Mouse (Mus musculus): ENCODE data around the gene Plvap. TPM values are rescaled to one million over a fixed set of nuclear protein-coding genes. Genes with fewer than 3 reads are reported as not detected.

Gene Plvap
- polyA plus RNA-seq, 1 experiment from 2014 or later, result 59.4 TPM

- Histone ChIP-seq H3K4me3 (no peak overlapping the region), H3K4me2 (replicated peaks) (no peak overlapping the region), H3K9me3 (no peaks in the 10 kb centered on the region), H3K27me3 (no peaks in the 10 kb centered on the region), H3K36me3 (peaks cover 54% of the 10 kb centered on the region), H3K4me1 (peaks cover 21% of the 10 kb centered on the region), H3K9ac (no peak overlapping the region), H3K27ac (no peak overlapping the region)
- ATAC-seq (ENCODE audit: low FRiP score, low read depth), result no peak
- 85% methylated on average over 20 of the region's 20 CpGs for WGBS
These were observed 53.8 kb downstream of the Plvap start for GRCm38 (mm10) chr8:71457659-71458270.

GRCm38 (mm10) chr8:71456906-71457305 lies 54.6 kb downstream of the Plvap start:
- ATAC-seq (ENCODE audit: low FRiP score, low read depth), result peak; percentile 15; the same call in 1 of the 2 replicates
- Histone ChIP-seq H3K4me2 (replicated peaks) (no peak overlapping the region), H3K27ac (no peak overlapping the region), H3K27me3 (no peaks in the 10 kb centered on the region), H3K4me1 (peaks cover 12% of the 10 kb centered on the region), H3K9ac (no peak overlapping the region), H3K36me3 (peaks cover 54% of the 10 kb centered on the region), H3K9me3 (no peaks in the 10 kb centered on the region), H3K4me3 (no peak overlapping the region)
- WGBS, result 34% methylated on average over 22 of the region's 22 CpGs

DNA sequence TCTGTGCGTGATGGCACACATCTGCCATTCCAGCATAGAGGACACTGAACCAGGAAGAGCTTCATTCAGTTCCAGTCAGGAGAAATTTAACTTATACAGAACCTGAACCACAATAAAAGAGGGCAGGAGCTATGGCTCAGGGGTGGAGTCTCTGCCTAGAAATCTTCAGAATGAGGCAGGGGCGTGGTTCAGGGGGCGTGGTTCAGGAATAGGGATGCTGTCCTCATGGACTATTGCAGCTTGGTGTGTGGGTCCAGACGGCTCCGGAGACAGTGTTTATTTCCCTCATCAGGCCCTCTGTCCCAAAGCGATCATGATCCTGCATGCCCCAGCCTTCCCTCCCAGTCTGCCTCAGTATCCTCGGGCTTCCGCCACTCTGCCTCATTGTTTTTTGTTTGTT lies 56.9 kb downstream of the Plvap start:
- Histone ChIP-seq H3K9me3 (no peaks in the 10 kb centered on the region), H3K27ac (no peak overlapping the region), H3K4me3 (no peak overlapping the region), H3K27me3 (no peaks in the 10 kb centered on the region), H3K36me3 (peaks cover 35% of the 10 kb centered on the region), H3K4me1 (peaks cover 7% of the 10 kb centered on the region; the same call in 1 of the 2 replicates), H3K4me2 (replicated peaks) (no peak overlapping the region), H3K9ac (no peak overlapping the region)
- 71% methylated on average over 8 of the region's 8 CpGs for WGBS
- no peak for ATAC-seq (ENCODE audit: low FRiP score, low read depth)

- 0 out of 2 replicates have a peak, but pooled peaks cover 5% of the 10 kb centered on the region for H3K4me1 ChIP-seq
- H3K27me3 ChIP-seq, result no peaks in the 10 kb centered on the region
- H3K4me3 ChIP-seq, result no peak overlapping the region
- WGBS, result 85% methylated on average over 2 of the region's 2 CpGs
- no peaks in the 10 kb centered on the region for H3K9me3 ChIP-seq
- H3K4me2 ChIP-seq (replicated peaks), result no peak overlapping the region
- H3K9ac ChIP-seq, result no peak overlapping the region
- peaks cover 15% of the 10 kb centered on the region for H3K36me3 ChIP-seq
- H3K27ac ChIP-seq, result no peak overlapping the region
- ATAC-seq (ENCODE audit: low FRiP score, low read depth), result 0 out of 2 replicates have a peak, but pooled peaks have one; percentile 58
These were observed 58.9 kb downstream of the Plvap start for GRCm38 (mm10) chr8:71452669-71453068.

DNA sequence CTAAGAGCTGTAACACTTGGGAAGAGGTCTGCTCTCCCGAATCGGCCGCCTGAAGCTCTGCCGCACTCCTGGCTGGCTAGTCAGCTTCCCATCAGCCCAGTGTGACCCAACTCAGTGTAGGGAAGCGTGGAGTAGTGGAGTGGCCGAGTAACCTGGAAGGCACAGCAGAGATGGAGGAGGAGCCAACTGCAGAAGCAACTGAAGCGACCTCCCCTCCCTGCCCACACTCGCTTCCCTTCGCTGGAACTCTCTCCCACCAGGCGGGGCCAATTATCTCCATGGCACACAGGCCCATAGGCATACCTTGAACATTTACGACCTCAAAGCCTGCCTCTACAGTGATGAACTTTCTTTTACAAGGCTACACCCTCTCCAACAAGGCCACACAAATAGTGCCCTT lies 59.8 kb downstream of the Plvap start:
- Histone ChIP-seq H3K4me1 (0 out of 2 replicates have a peak, but pooled peaks cover 5% of the 10 kb centered on the region), H3K4me2 (replicated peaks) (no peak overlapping the region), H3K27ac (no peak overlapping the region), H3K4me3 (no peak overlapping the region), H3K27me3 (no peaks in the 10 kb centered on the region), H3K36me3 (peaks cover 7% of the 10 kb centered on the region), H3K9me3 (no peaks in the 10 kb centered on the region), H3K9ac (no peak overlapping the region)
- 31% methylated on average over 11 of the region's 11 CpGs for WGBS
- ATAC-seq (ENCODE audit: low FRiP score, low read depth), result no peak

DNA sequence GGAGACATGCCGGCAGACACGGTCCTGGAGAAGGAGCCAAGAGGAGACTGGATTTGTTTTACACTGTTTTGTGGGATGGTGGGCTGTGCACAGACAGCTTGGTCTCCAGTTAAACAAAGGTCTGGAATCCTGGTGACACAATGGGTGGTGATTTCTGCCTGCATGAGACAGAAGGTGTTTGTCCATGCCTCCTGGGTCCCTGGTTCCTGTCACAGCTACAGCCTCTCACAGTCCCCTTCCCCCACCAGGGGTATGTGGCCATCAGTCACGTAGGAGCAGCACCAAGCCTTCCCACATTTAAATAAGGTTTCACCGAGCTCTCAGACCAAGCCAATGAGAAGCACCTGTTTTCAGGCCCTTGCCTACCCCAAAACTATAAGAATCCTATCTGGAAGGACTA lies 60.2 kb downstream of the Plvap start:
- Histone ChIP-seq H3K27me3 (no peaks in the 10 kb centered on the region), H3K36me3 (peaks cover 2% of the 10 kb centered on the region; the same call in 1 of the 2 replicates), H3K9ac (no peak overlapping the region), H3K9me3 (no peaks in the 10 kb centered on the region), H3K4me2 (replicated peaks) (no peak overlapping the region), H3K27ac (no peak overlapping the region), H3K4me3 (no peak overlapping the region), H3K4me1 (0 out of 2 replicates have a peak, but pooled peaks cover 5% of the 10 kb centered on the region)
- ATAC-seq (ENCODE audit: low FRiP score, low read depth), result no peak
- WGBS, result 58% methylated on average over 4 of the region's 4 CpGs

Other genes starting within 250 kb of the Plvap start
- 24.9 and 27.2 TPM in 2 replicates for gene Myo9b, start 239.0 kb downstream of the Plvap start, polyA plus RNA-seq (2015; fragmentation: Nextera tagmentation; extraction: Ambion mirVana)
- 58.2 and 58.3 TPM in 2 replicates for gene Haus8, start 238.8 kb downstream of the Plvap start, polyA plus RNA-seq (2015; fragmentation: Nextera tagmentation; extraction: Ambion mirVana)
- gene Use1, start 144.9 kb downstream of the Plvap start, polyA plus RNA-seq (2015; fragmentation: Nextera tagmentation; extraction: Ambion mirVana), result 108 and 110 TPM in 2 replicates
- 3.1 and 4.1 TPM in 2 replicates for gene Ocel1, start 140.5 kb downstream of the Plvap start, polyA plus RNA-seq (2015; fragmentation: Nextera tagmentation; extraction: Ambion mirVana)
- 38.2 and 43.7 TPM in 2 replicates for gene Nr2f6, start 129.8 kb downstream of the Plvap start, polyA plus RNA-seq (2015; fragmentation: Nextera tagmentation; extraction: Ambion mirVana)
- 8.1 and 8.2 TPM in 2 replicates for gene Ushbp1, start 116.0 kb downstream of the Plvap start, polyA plus RNA-seq (2015; fragmentation: Nextera tagmentation; extraction: Ambion mirVana)
- 93.1 and 99.7 TPM in 2 replicates for gene Babam1, start 114.9 kb downstream of the Plvap start, polyA plus RNA-seq (2015; fragmentation: Nextera tagmentation; extraction: Ambion mirVana)
- 40.7 and 41.9 TPM in 2 replicates for gene Ankle1, start 105.7 kb downstream of the Plvap start, polyA plus RNA-seq (2015; fragmentation: Nextera tagmentation; extraction: Ambion mirVana)
- 75.2 and 75.7 TPM in 2 replicates for gene Abhd8, start 48.1 kb downstream of the Plvap start, polyA plus RNA-seq (2015; fragmentation: Nextera tagmentation; extraction: Ambion mirVana)
- 151 and 152 TPM in 2 replicates for gene Mrpl34, start 46.8 kb downstream of the Plvap start, polyA plus RNA-seq (2015; fragmentation: Nextera tagmentation; extraction: Ambion mirVana)
- gene Dda1, start 42.6 kb downstream of the Plvap start, polyA plus RNA-seq (2015; fragmentation: Nextera tagmentation; extraction: Ambion mirVana), result 98.8 and 105 TPM in 2 replicates
- 1.5 and 1.7 TPM in 2 replicates for gene Ano8, start 25.8 kb downstream of the Plvap start, polyA plus RNA-seq (2015; fragmentation: Nextera tagmentation; extraction: Ambion mirVana)
- gene Gtpbp3, start 23.6 kb downstream of the Plvap start, polyA plus RNA-seq (2015; fragmentation: Nextera tagmentation; extraction: Ambion mirVana), result 23.6 and 25.0 TPM in 2 replicates
- 0.41 and 0.78 TPM in 2 replicates for gene Ccdc194, start 14.0 kb upstream of the Plvap start, polyA plus RNA-seq (2015; fragmentation: Nextera tagmentation; extraction: Ambion mirVana)
- gene Bst2, start 25.7 kb upstream of the Plvap start, polyA plus RNA-seq (2015; fragmentation: Nextera tagmentation; extraction: Ambion mirVana), result 21.0 and 22.3 TPM in 2 replicates
- gene Mvb12a, start 31.2 kb upstream of the Plvap start, polyA plus RNA-seq (2015; fragmentation: Nextera tagmentation; extraction: Ambion mirVana), result 80.7 and 83.6 TPM in 2 replicates
- 0.27 and 0.64 TPM in 2 replicates for gene Tmem221, start 47.1 kb upstream of the Plvap start, polyA plus RNA-seq (2015; fragmentation: Nextera tagmentation; extraction: Ambion mirVana)
- not detected in 2 replicates for gene Nxnl1, start 54.8 kb upstream of the Plvap start, polyA plus RNA-seq (2015; fragmentation: Nextera tagmentation; extraction: Ambion mirVana)
- gene Slc27a1, start 57.1 kb upstream of the Plvap start, polyA plus RNA-seq (2015; fragmentation: Nextera tagmentation; extraction: Ambion mirVana), result 52.2 and 52.3 TPM in 2 replicates
- 210 and 212 TPM in 2 replicates for gene Pgls, start 80.4 kb upstream of the Plvap start, polyA plus RNA-seq (2015; fragmentation: Nextera tagmentation; extraction: Ambion mirVana)
- gene Fam129c, start 85.9 kb upstream of the Plvap start, polyA plus RNA-seq (2015; fragmentation: Nextera tagmentation; extraction: Ambion mirVana), result 4.0 and 5.7 TPM in 2 replicates
- gene Colgalt1, start 99.2 kb upstream of the Plvap start, polyA plus RNA-seq (2015; fragmentation: Nextera tagmentation; extraction: Ambion mirVana), result 85.6 and 87.6 TPM in 2 replicates
- 0.75 and 0.77 TPM in 2 replicates for gene Unc13a, start 160.0 kb upstream of the Plvap start, polyA plus RNA-seq (2015; fragmentation: Nextera tagmentation; extraction: Ambion mirVana)
- 3.4 and 4.2 TPM in 2 replicates for gene Jak3, start 164.5 kb upstream of the Plvap start, polyA plus RNA-seq (2015; fragmentation: Nextera tagmentation; extraction: Ambion mirVana)
- 0.48 and 0.55 TPM in 2 replicates for gene Insl3, start 177.5 kb upstream of the Plvap start, polyA plus RNA-seq (2015; fragmentation: Nextera tagmentation; extraction: Ambion mirVana)
- gene B3gnt3, start 190.0 kb upstream of the Plvap start, polyA plus RNA-seq (2015; fragmentation: Nextera tagmentation; extraction: Ambion mirVana), result 0.77 and 0.92 TPM in 2 replicates
- gene Fcho1, start 214.0 kb upstream of the Plvap start, polyA plus RNA-seq (2015; fragmentation: Nextera tagmentation; extraction: Ambion mirVana), result 4.0 and 4.8 TPM in 2 replicates

All from limb, embryonic 13.5 days (tissue).